Mouse (Mus musculus) erythroblast, embryonic 14.5 days (primary cell): ENCODE measurements around the gene Gipr. TPM values are rescaled to one million over a fixed set of nuclear protein-coding genes. Genes with fewer than 3 reads are reported as not detected.

Experiments used
- H3K27me3 ChIP-seq: 2 replicates; pipeline ENCODE4 v1.6.1; 2012; ENCODE audit warnings: inconsistent platforms; ENCODE audit not compliant: control insufficient read depth
- H3K36me3 ChIP-seq: 2 replicates; pipeline ENCODE4 v1.6.1; 2012; ENCODE audit warnings: mild to moderate bottlenecking, inconsistent platforms; ENCODE audit not compliant: control insufficient read depth
- H3K4me1 ChIP-seq: 2 replicates; pipeline ENCODE4 v1.6.1; 2012; ENCODE audit warnings: inconsistent platforms; ENCODE audit not compliant: control insufficient read depth
- H3K4me3 ChIP-seq: replicated peaks from 2 replicates; pipeline ENCODE3; 2012; ENCODE audit warnings: moderate library complexity, mild to moderate bottlenecking, inconsistent platforms
- H3K9me3 ChIP-seq: 2 replicates; pipeline ENCODE4 v1.6.1; 2012; ENCODE audit warnings: low read length, inconsistent platforms, mixed read lengths; ENCODE audit not compliant: control insufficient read depth
- GATA1 ChIP-seq: IDR thresholded peaks from 2 replicates; pipeline ENCODE4 v1.6.1; 2012; ENCODE audit warnings: low read length, inconsistent platforms, mixed read lengths
- TAL1 ChIP-seq: IDR thresholded peaks from 3 replicates; pipeline ENCODE4 v1.6.1; 2012; ENCODE audit warnings: low read length, inconsistent platforms, mixed read lengths
- polyA plus RNA-seq: library from polyadenylated mRNA; stranded (reverse); fragments of >175 nt; gene quantifications from 2 replicates; pipeline ENCODE4 v1.2.3, GENCODE M21; 2012

Gene Gipr
- polyA plus RNA-seq, result not detected in 2 replicates

GRCm38 (mm10) chr7:19165656-19166423, at the start of gene Gipr:
TSS of gene Gipr (minus strand) at chr7:19166127.
- H3K27me3 ChIP-seq, result peaks cover 73% of the 10 kb centered on the region
- TF ChIP-seq TAL1 (no peak), GATA1 (no peak)
- no peaks in the 10 kb centered on the region for H3K36me3 ChIP-seq
- H3K4me1 ChIP-seq, result peaks cover 29% of the 10 kb centered on the region
- H3K9me3 ChIP-seq, result peaks cover 9% of the 10 kb centered on the region
- H3K4me3 ChIP-seq, result no peak within 1 kb of the TSS

- no peak overlapping the region for H3K4me3 ChIP-seq
- peaks cover 4% of the 10 kb centered on the region for H3K9me3 ChIP-seq
- H3K36me3 ChIP-seq, result no peaks in the 10 kb centered on the region
- TF ChIP-seq GATA1, result no peak
- TF ChIP-seq TAL1, result no peak
- peaks cover 82% of the 10 kb centered on the region for H3K27me3 ChIP-seq
- peaks cover 2% of the 10 kb centered on the region; the same call in 1 of the 2 replicates for H3K4me1 ChIP-seq
Observed at GRCm38 (mm10) chr7:19214940-19215339, 49.0 kb upstream of the Gipr start.

- Histone ChIP-seq H3K27me3 (peaks cover 84% of the 10 kb centered on the region), H3K9me3 (peaks cover 8% of the 10 kb centered on the region), H3K4me1 (peaks cover 2% of the 10 kb centered on the region; the same call in 1 of the 2 replicates), H3K4me3 (no peak overlapping the region), H3K36me3 (no peaks in the 10 kb centered on the region)
- no peak for TF ChIP-seq GATA1
- no peak for TF ChIP-seq TAL1
Observed at GRCm38 (mm10) chr7:19214369-19214768, 48.4 kb upstream of the Gipr start.

- no peak for TF ChIP-seq TAL1
- no peak for TF ChIP-seq GATA1
- Histone ChIP-seq H3K9me3 (peaks cover 8% of the 10 kb centered on the region), H3K4me1 (peaks cover 2% of the 10 kb centered on the region; the same call in 1 of the 2 replicates), H3K36me3 (no peaks in the 10 kb centered on the region), H3K4me3 (no peak overlapping the region), H3K27me3 (peaks cover 77% of the 10 kb centered on the region)
Observed at GRCm38 (mm10) chr7:19213385-19213784, 47.5 kb upstream of the Gipr start.

- H3K4me1 ChIP-seq, result peaks cover 4% of the 10 kb centered on the region; the same call in 1 of the 2 replicates
- H3K27me3 ChIP-seq, result peaks cover 66% of the 10 kb centered on the region
- peaks cover 8% of the 10 kb centered on the region for H3K9me3 ChIP-seq
- TF ChIP-seq TAL1 (no peak), GATA1 (no peak)
- H3K4me3 ChIP-seq, result peak within 1 kb of the TSS; percentile 22
- no peaks in the 10 kb centered on the region for H3K36me3 ChIP-seq
Observed at GRCm38 (mm10) chr7:19211996-19212755, 46.2 kb upstream of the Gipr start, which contains the start of gene Gpr4. TSS of gene Gpr4 (plus strand) at chr7:19212538.

- Histone ChIP-seq H3K4me1 (peaks cover 4% of the 10 kb centered on the region; the same call in 1 of the 2 replicates), H3K9me3 (peaks cover 8% of the 10 kb centered on the region), H3K36me3 (no peaks in the 10 kb centered on the region), H3K27me3 (peaks cover 57% of the 10 kb centered on the region), H3K4me3 (no peak overlapping the region)
- TF ChIP-seq TAL1 (no peak), GATA1 (no peak)
Observed at GRCm38 (mm10) chr7:19211041-19211675, 45.2 kb upstream of the Gipr start.

- Histone ChIP-seq H3K4me1 (peaks cover 4% of the 10 kb centered on the region; the same call in 1 of the 2 replicates), H3K4me3 (no peak overlapping the region), H3K36me3 (no peaks in the 10 kb centered on the region; the same call in 1 of the 2 replicates), H3K27me3 (peaks cover 49% of the 10 kb centered on the region), H3K9me3 (peaks cover 8% of the 10 kb centered on the region)
- no peak for TF ChIP-seq GATA1
- TF ChIP-seq TAL1, result no peak
Observed at GRCm38 (mm10) chr7:19210010-19210409, 44.1 kb upstream of the Gipr start.

GRCm38 (mm10) chr7:19209494-19209893, 43.6 kb upstream of the Gipr start:
- H3K4me1 ChIP-seq, result peaks cover 4% of the 10 kb centered on the region; the same call in 1 of the 2 replicates
- H3K9me3 ChIP-seq, result peaks cover 8% of the 10 kb centered on the region
- H3K36me3 ChIP-seq, result no peaks in the 10 kb centered on the region; the same call in 1 of the 2 replicates
- H3K27me3 ChIP-seq, result peaks cover 44% of the 10 kb centered on the region
- no peak overlapping the region for H3K4me3 ChIP-seq
- TF ChIP-seq GATA1, result no peak
- no peak for TF ChIP-seq TAL1
